Mouse (Mus musculus): ENCODE measurements at regions not wholly inside any gene's neighbourhood (a gene's known extent, or its start where the extent isn't known, plus 50 kb on each side); places are given as distances from the start of the nearest gene placed in this dataset.
A peak's percentile ranks its signal among the peaks of the same experiment; 100 is the strongest.

GRCm38 (mm10) chr5:51839292-51839691 lies 271.8 kb upstream of the Ppargc1a start:
- Histone ChIP-seq H3K36me3 (replicated peaks; ENCODE audit: insufficient read depth, low read length) (no peaks in the 10 kb centered on the region), H3K9me3 (ENCODE audit: low read length) (no peaks in the 10 kb centered on the region), H3K4me2 (ENCODE audit: low read depth, low read length) (no peak overlapping the region), H3K9ac (replicated peaks) (no peak overlapping the region), H3K4me1 (ENCODE audit: insufficient read depth) (no peaks in the 10 kb centered on the region; the same call in 1 of the 2 replicates), H3K4me3 (ENCODE audit: low read depth, low read length) (no peak overlapping the region), H3K27me3 (ENCODE audit: insufficient read depth, low read length) (no peaks in the 10 kb centered on the region), H3K27ac (ENCODE audit: low read depth) (no peak overlapping the region)
- 68% methylated on average over 4 of the region's 4 CpGs for WGBS (ENCODE audit: insufficient replicate concordance)
- ATAC-seq (no peak), DNase-seq (no peak)
- TF ChIP-seq EP300 (IDR thresholded peaks at IDR 0.05; ENCODE audit: low read depth) (no peak), CTCF (IDR thresholded peaks at IDR 0.05; ENCODE audit: low read depth) (no peak)

- ATAC-seq (no peak), DNase-seq (no peak)
- Histone ChIP-seq H3K4me1 (ENCODE audit: insufficient read depth) (peaks cover 2% of the 10 kb centered on the region; the same call in 1 of the 2 replicates), H3K9ac (replicated peaks) (no peak overlapping the region), H3K4me2 (ENCODE audit: low read depth, low read length) (no peak overlapping the region), H3K27ac (ENCODE audit: low read depth) (no peak overlapping the region), H3K4me3 (ENCODE audit: low read depth, low read length) (no peak overlapping the region), H3K9me3 (ENCODE audit: low read length) (no peaks in the 10 kb centered on the region), H3K27me3 (ENCODE audit: insufficient read depth, low read length) (no peaks in the 10 kb centered on the region), H3K36me3 (replicated peaks; ENCODE audit: insufficient read depth, low read length) (no peaks in the 10 kb centered on the region)
- TF ChIP-seq EP300 (IDR thresholded peaks at IDR 0.05; ENCODE audit: low read depth) (no peak), CTCF (IDR thresholded peaks at IDR 0.05; ENCODE audit: low read depth) (no peak)
- WGBS (ENCODE audit: insufficient replicate concordance): 68% methylated on average over 6 of the region's 6 CpGs
Measured at GRCm38 (mm10) chr5:51830551-51830950, 263.0 kb upstream of the Ppargc1a start.

GRCm38 (mm10) chr5:51830015-51830414 lies 262.5 kb upstream of the Ppargc1a start:
- no peak overlapping the region for H3K4me3 ChIP-seq (ENCODE audit: low read depth, low read length)
- H3K4me2 ChIP-seq (ENCODE audit: low read depth, low read length): no peak overlapping the region
- no peak overlapping the region for H3K27ac ChIP-seq (ENCODE audit: low read depth)
- no peaks in the 10 kb centered on the region for H3K9me3 ChIP-seq (ENCODE audit: low read length)
- no peaks in the 10 kb centered on the region for H3K27me3 ChIP-seq (ENCODE audit: insufficient read depth, low read length)
- no peak overlapping the region for H3K9ac ChIP-seq (replicated peaks)
- no peak for ATAC-seq
- H3K36me3 ChIP-seq (replicated peaks; ENCODE audit: insufficient read depth, low read length): no peaks in the 10 kb centered on the region
- WGBS (ENCODE audit: insufficient replicate concordance): 40% methylated on average over 2 of the region's 2 CpGs
- TF ChIP-seq CTCF (IDR thresholded peaks at IDR 0.05; ENCODE audit: low read depth) (no peak), EP300 (IDR thresholded peaks at IDR 0.05; ENCODE audit: low read depth) (no peak)
- peaks cover 7% of the 10 kb centered on the region for H3K4me1 ChIP-seq (ENCODE audit: insufficient read depth)
- no peak for DNase-seq

GRCm38 (mm10) chr5:51829606-51830005 lies 262.1 kb upstream of the Ppargc1a start:
- H3K4me2 ChIP-seq (ENCODE audit: low read depth, low read length): no peak overlapping the region
- no peaks in the 10 kb centered on the region for H3K27me3 ChIP-seq (ENCODE audit: insufficient read depth, low read length)
- ATAC-seq (no peak), DNase-seq (no peak)
- H3K9me3 ChIP-seq (ENCODE audit: low read length): no peaks in the 10 kb centered on the region
- H3K9ac ChIP-seq (replicated peaks): no peak overlapping the region
- no peak overlapping the region for H3K4me3 ChIP-seq (ENCODE audit: low read depth, low read length)
- TF ChIP-seq CTCF (IDR thresholded peaks at IDR 0.05; ENCODE audit: low read depth) (no peak), EP300 (IDR thresholded peaks at IDR 0.05; ENCODE audit: low read depth) (no peak)
- H3K27ac ChIP-seq (ENCODE audit: low read depth): 0 out of 2 replicates have a peak overlapping the region, but pooled peaks have one; percentile 3
- WGBS (ENCODE audit: insufficient replicate concordance): 67% methylated on average over 3 of the region's 3 CpGs
- peaks cover 12% of the 10 kb centered on the region for H3K4me1 ChIP-seq (ENCODE audit: insufficient read depth)
- no peaks in the 10 kb centered on the region for H3K36me3 ChIP-seq (replicated peaks; ENCODE audit: insufficient read depth, low read length)

- Histone ChIP-seq H3K27me3 (ENCODE audit: insufficient read depth, low read length) (no peaks in the 10 kb centered on the region), H3K27ac (ENCODE audit: low read depth) (no peak overlapping the region), H3K4me3 (ENCODE audit: low read depth, low read length) (no peak overlapping the region), H3K9ac (replicated peaks) (no peak overlapping the region), H3K36me3 (replicated peaks; ENCODE audit: insufficient read depth, low read length) (no peaks in the 10 kb centered on the region), H3K4me2 (ENCODE audit: low read depth, low read length) (no peak overlapping the region), H3K4me1 (ENCODE audit: insufficient read depth) (peaks cover 15% of the 10 kb centered on the region), H3K9me3 (ENCODE audit: low read length) (no peaks in the 10 kb centered on the region)
- TF ChIP-seq EP300 (IDR thresholded peaks at IDR 0.05; ENCODE audit: low read depth) (peak; percentile 89), CTCF (IDR thresholded peaks at IDR 0.05; ENCODE audit: low read depth) (no peak)
- WGBS (ENCODE audit: insufficient replicate concordance): 64% methylated on average over 5 of the region's 5 CpGs
- ATAC-seq: peak; percentile 78
- DNase-seq: no peak
Measured at GRCm38 (mm10) chr5:51829020-51829419, 261.5 kb upstream of the Ppargc1a start.

GRCm38 (mm10) chr5:51826269-51826668 lies 258.7 kb upstream of the Ppargc1a start:
- TF ChIP-seq CTCF (IDR thresholded peaks at IDR 0.05; ENCODE audit: low read depth): no peak
- no peak overlapping the region for H3K27ac ChIP-seq (ENCODE audit: low read depth)
- 64% methylated on average over 1 of the region's 1 CpGs for WGBS (ENCODE audit: insufficient replicate concordance)
- H3K9me3 ChIP-seq (ENCODE audit: low read length): no peaks in the 10 kb centered on the region
- H3K9ac ChIP-seq (replicated peaks): no peak overlapping the region
- ATAC-seq (no peak), DNase-seq (no peak)
- no peak overlapping the region for H3K4me2 ChIP-seq (ENCODE audit: low read depth, low read length)
- H3K27me3 ChIP-seq (ENCODE audit: insufficient read depth, low read length): no peaks in the 10 kb centered on the region
- H3K4me1 ChIP-seq (ENCODE audit: insufficient read depth): peaks cover 15% of the 10 kb centered on the region
- H3K36me3 ChIP-seq (replicated peaks; ENCODE audit: insufficient read depth, low read length): no peaks in the 10 kb centered on the region
- no peak overlapping the region for H3K4me3 ChIP-seq (ENCODE audit: low read depth, low read length)

- TF ChIP-seq CTCF (IDR thresholded peaks at IDR 0.05; ENCODE audit: low read depth) (no peak), EP300 (IDR thresholded peaks at IDR 0.05; ENCODE audit: low read depth) (no peak)
- Histone ChIP-seq H3K4me1 (ENCODE audit: insufficient read depth) (peaks cover 15% of the 10 kb centered on the region), H3K36me3 (replicated peaks; ENCODE audit: insufficient read depth, low read length) (no peaks in the 10 kb centered on the region), H3K27me3 (ENCODE audit: insufficient read depth, low read length) (no peaks in the 10 kb centered on the region), H3K4me2 (ENCODE audit: low read depth, low read length) (no peak overlapping the region), H3K9me3 (ENCODE audit: low read length) (no peaks in the 10 kb centered on the region), H3K4me3 (ENCODE audit: low read depth, low read length) (no peak overlapping the region), H3K27ac (ENCODE audit: low read depth) (peak overlapping the region; percentile 62), H3K9ac (replicated peaks) (no peak overlapping the region)
- peak; percentile 82 for ATAC-seq
- 69% methylated on average over 3 of the region's 3 CpGs for WGBS (ENCODE audit: insufficient replicate concordance)
- peak; percentile 60 for DNase-seq
Measured at GRCm38 (mm10) chr5:51825584-51826088, 258.1 kb upstream of the Ppargc1a start.
